Comparison of ENCODE assay signal across 21 mouse cellular contexts in genomic region chr1:120910801-120911200, GRCm38 (mm10).
DNase-seq lines count a peak whose midpoint lies in the region; ATAC-seq lines count a peak whose summit lies in the region.
"Had no signal": no experiment of that assay in that cellular context is flagged by ENCODE, and none has a peak within 500 bp of the region (broad histone marks: within the 10 kb centered on the region; RNA-seq: fewer than 3 reads in every experiment).

No protein-coding gene starts in this region.

- no peak for ATAC-seq in neural tube, embryonic 15.5 days (ENCODE audit: low FRiP score)
- ATAC-seq in hindbrain, embryonic 14.5 days (ENCODE audit: low FRiP score): peak; percentile 48; the same call in 1 of the 2 replicates
- no peak for ATAC-seq in megakaryocyte-erythroid progenitor cell, adult 5-6 weeks (replicated peaks; ENCODE audit: low FRiP score, low TSS enrichment, poor library complexity, severe bottlenecking)
- ATAC-seq: inflammation-experienced regulatory T-cells, adult 6 months; midbrain, embryonic 13.5 days had no signal

- DNase-seq in neural tube, embryonic 10.5 days (ENCODE audit: extremely low spot score, low spot score): peak; percentile 31
- DNase-seq in embryo, embryonic 11 days: peak; percentile 45
- DNase-seq in hindbrain, embryonic 14.5 days (ENCODE audit: low spot score): peak; percentile 32
- DNase-seq in layer of hippocampus, adult 18-20 months (ENCODE audit: low spot score in 2 of 2): no peak
- no peak for DNase-seq in layer of hippocampus, postnatal 36 days
- DNase-seq in B cell, adult 2 months: no peak
- DNase-seq: cerebellum, adult 9-11 months; heart, adult 18-20 months; kidney, adult 9 months; lung, postnatal 10 days; right cerebral cortex, postnatal 4 days had no signal

- no peaks in the 10 kb centered on the region for H3K27me3 ChIP-seq in neural tube, embryonic 15.5 days (replicated peaks)
- H3K27me3 ChIP-seq in hindbrain, embryonic 14.5 days (ENCODE audit: control insufficient read depth, insufficient read depth, low read length): 0 out of 2 replicates have a peak, but pooled peaks cover 4% of the 10 kb centered on the region
- H3K27me3 ChIP-seq: embryonic facial prominence, embryonic 13.5 days; limb, embryonic 12.5 days; midbrain, embryonic 13.5 days had no signal

- H3K4me1 ChIP-seq in neural tube, embryonic 15.5 days: peaks cover 9% of the 10 kb centered on the region
- H3K4me1 ChIP-seq in hindbrain, embryonic 14.5 days (replicated peaks; ENCODE audit: control insufficient read depth, insufficient read depth, low read length): no peaks in the 10 kb centered on the region
- H3K4me1 ChIP-seq: embryonic facial prominence, embryonic 13.5 days; limb, embryonic 12.5 days had no signal

- H3K4me2 ChIP-seq in neural tube, embryonic 15.5 days: no peak overlapping the region
- H3K4me2 ChIP-seq in hindbrain, embryonic 14.5 days (replicated peaks): no peak overlapping the region
- H3K4me2 ChIP-seq: embryonic facial prominence, embryonic 13.5 days; limb, embryonic 12.5 days; midbrain, embryonic 13.5 days had no signal

- H3K36me3 ChIP-seq in neural tube, embryonic 15.5 days: no peaks in the 10 kb centered on the region
- H3K36me3 ChIP-seq in hindbrain, embryonic 14.5 days (replicated peaks; ENCODE audit: control insufficient read depth, insufficient read depth): no peaks in the 10 kb centered on the region
- H3K36me3 ChIP-seq: embryonic facial prominence, embryonic 13.5 days; G1E; limb, embryonic 12.5 days; midbrain, embryonic 13.5 days had no signal

- no peaks in the 10 kb centered on the region for H3K9me3 ChIP-seq in neural tube, embryonic 15.5 days (replicated peaks)
- H3K9me3 ChIP-seq in hindbrain, embryonic 14.5 days (ENCODE audit: control insufficient read depth, low read length): no peaks in the 10 kb centered on the region
- H3K9me3 ChIP-seq: embryonic facial prominence, embryonic 13.5 days; limb, embryonic 12.5 days; midbrain, embryonic 13.5 days had no signal

- H3K9ac ChIP-seq in neural tube, embryonic 15.5 days (replicated peaks): no peak overlapping the region
- H3K9ac ChIP-seq in hindbrain, embryonic 14.5 days: no peak overlapping the region
- H3K9ac ChIP-seq: embryonic facial prominence, embryonic 13.5 days; limb, embryonic 12.5 days; liver, embryonic 14.5 days; midbrain, embryonic 13.5 days had no signal

- 33% methylated on average over 6 of the region's 6 CpGs for WGBS in neural tube, embryonic 15.5 days
- whole genome bisulfite sequencing in hindbrain, embryonic 14.5 days: 37% methylated on average over 6 of the region's 6 CpGs

- no peak overlapping the region for H3K27ac ChIP-seq in neural tube, embryonic 15.5 days (replicated peaks)
- H3K27ac ChIP-seq in hindbrain, embryonic 14.5 days: no peak overlapping the region
- H3K27ac ChIP-seq: embryonic facial prominence, embryonic 13.5 days; layer of hippocampus, adult 2 months; left cerebral cortex, adult 2 months; limb, embryonic 12.5 days; liver, embryonic 14.5 days; midbrain, embryonic 13.5 days had no signal

- no peak overlapping the region for H3K4me3 ChIP-seq in neural tube, embryonic 15.5 days (replicated peaks)
- H3K4me3 ChIP-seq in hindbrain, embryonic 14.5 days (replicated peaks; ENCODE audit: low read length): no peak overlapping the region
- H3K4me3 ChIP-seq: embryonic facial prominence, embryonic 13.5 days; layer of hippocampus, adult 2 months; left cerebral cortex, adult 2 months; limb, embryonic 12.5 days; midbrain, embryonic 13.5 days had no signal

Comparison
In these comparisons a context has a peak if more than half of its experiments do, and no peak if none do; other contexts are left out.
1. DNase-seq: peak in neural tube, embryonic 10.5 days (single experiment), embryo, embryonic 11 days (single experiment) and hindbrain, embryonic 14.5 days (single experiment); none in layer of hippocampus, adult 18-20 months (0 of 2), layer of hippocampus, postnatal 36 days (0 of 2) and B cell, adult 2 months (0 of 2).